Mouse (Mus musculus): ENCODE results near the gene Gm49403. TPM values are rescaled to one million over a fixed set of nuclear protein-coding genes. Genes with fewer than 3 reads are reported as not detected.

Gm49403 gene
- total RNA-seq, 1 experiment, result not detected

- TF ChIP-seq MAFK (IDR thresholded peaks at IDR 0.05; ENCODE audit: insufficient read depth, low read depth, low read length), result no peak
- TF ChIP-seq ZC3H11A (IDR thresholded peaks at IDR 0.05; ENCODE audit: borderline replicate concordance, low read depth, low read length), result no peak
- DNase-seq (ENCODE audit: low read depth, low spot score), result no peak
- Histone ChIP-seq H3K9ac (ENCODE audit: insufficient read depth, low read depth, low read length, poor library complexity, severe bottlenecking) (no peak overlapping the region), H3K4me3 (ENCODE audit: insufficient read depth in 1 of 2, low read depth in 1 of 2, low read length in 2 of 2, poor library complexity in 1 of 2, severe bottlenecking in 1 of 2) (peak overlapping the region; percentile 29 to 40; a peak in 2 of 4 replicates), H3K36me3 (ENCODE audit: control insufficient read depth, insufficient read depth, low read length, poor library complexity, severe bottlenecking) (0 out of 2 replicates have a peak, but pooled peaks cover 3% of the 10 kb centered on the region), H3K9me3 (ENCODE audit: control insufficient read depth, insufficient read depth, low read depth, low read length) (no peaks in the 10 kb centered on the region), H3K4me1 (ENCODE audit: control insufficient read depth in 2 of 2, insufficient read depth in 2 of 2, low read length in 2 of 2, poor library complexity in 1 of 2) (peaks cover 5 to 16% of the 10 kb centered on the region in 2 experiments; a peak in 2 of 4 replicates), H3K27ac (ENCODE audit: insufficient read depth, low read depth, low read length, poor library complexity, severe bottlenecking) (no peak overlapping the region)
- in situ Hi-C loops (cut with MboI; ENCODE audit: low sequenced_read_pairs in 2 of 2, unreplicated experiment in 2 of 2), result loop anchor here (10.0 to 25.0 kb wide), 2 partner anchors 235 to 242 kb away; partner anchors contain the start of gene Scgb1a1 (in 1 of the 2)
Measured at GRCm38 (mm10) chr19:8852236-8852928, 31.3 kb upstream of the Gm49403 start.

- TF ChIP-seq HCFC1 (IDR thresholded peaks at IDR 0.05; ENCODE audit: borderline replicate concordance, insufficient read depth, low read length), result no peak
- TF ChIP-seq CHD2 (IDR thresholded peaks at IDR 0.05; ENCODE audit: low read depth, low read length), result no peak
- TF ChIP-seq MAFK (IDR thresholded peaks at IDR 0.05; ENCODE audit: insufficient read depth, low read depth, low read length), result no peak
- TF ChIP-seq ZC3H11A (IDR thresholded peaks at IDR 0.05; ENCODE audit: borderline replicate concordance, low read depth, low read length), result no peak
- no peak for TF ChIP-seq ZNF384 (IDR thresholded peaks at IDR 0.05; ENCODE audit: low read depth, low read length)
- Histone ChIP-seq H3K36me3 (ENCODE audit: control insufficient read depth, insufficient read depth, low read length, poor library complexity, severe bottlenecking) (no peaks in the 10 kb centered on the region), H3K9ac (ENCODE audit: insufficient read depth, low read depth, low read length, poor library complexity, severe bottlenecking) (no peak overlapping the region), H3K9me3 (ENCODE audit: control insufficient read depth, insufficient read depth, low read depth, low read length) (no peaks in the 10 kb centered on the region), H3K4me3 (ENCODE audit: insufficient read depth in 1 of 2, low read depth in 1 of 2, low read length in 2 of 2, poor library complexity in 1 of 2, severe bottlenecking in 1 of 2) (no peak overlapping the region), H3K27ac (ENCODE audit: insufficient read depth, low read depth, low read length, poor library complexity, severe bottlenecking) (no peak overlapping the region), H3K4me1 (ENCODE audit: control insufficient read depth in 2 of 2, insufficient read depth in 2 of 2, low read length in 2 of 2, poor library complexity in 1 of 2) (peaks cover 5 to 9% of the 10 kb centered on the region in 2 experiments; a peak in 2 of 4 replicates)
- DNase-seq (ENCODE audit: low read depth, low spot score), result no peak
- in situ Hi-C loops (cut with MboI; ENCODE audit: low sequenced_read_pairs in 2 of 2, unreplicated experiment in 2 of 2), result loop anchor here (10.0 to 25.0 kb wide), 2 partner anchors 234 to 242 kb away; partner anchors contain the start of gene Scgb1a1 (in 1 of the 2)
Measured at GRCm38 (mm10) chr19:8853117-8853516, 30.6 kb upstream of the Gm49403 start.

GRCm38 (mm10) chr19:8857689-8858088 is 26.0 kb upstream of the Gm49403 start:
- TF ChIP-seq MAFK (IDR thresholded peaks at IDR 0.05; ENCODE audit: insufficient read depth, low read depth, low read length), result peak; percentile 97
- no peak for TF ChIP-seq HCFC1 (IDR thresholded peaks at IDR 0.05; ENCODE audit: borderline replicate concordance, insufficient read depth, low read length)
- peak; percentile 71 for TF ChIP-seq ZC3H11A (IDR thresholded peaks at IDR 0.05; ENCODE audit: borderline replicate concordance, low read depth, low read length)
- in situ Hi-C loops (cut with MboI; ENCODE audit: low sequenced_read_pairs in 2 of 2, unreplicated experiment in 2 of 2), result loop anchor here (10.0 to 25.0 kb wide), 2 partner anchors 230 to 237 kb away; partner anchors contain the start of gene Scgb1a1 (in 1 of the 2)
- DNase-seq (ENCODE audit: low read depth, low spot score), result no peak
- Histone ChIP-seq H3K36me3 (ENCODE audit: control insufficient read depth, insufficient read depth, low read length, poor library complexity, severe bottlenecking) (no peaks in the 10 kb centered on the region), H3K9me3 (ENCODE audit: control insufficient read depth, insufficient read depth, low read depth, low read length) (no peaks in the 10 kb centered on the region), H3K9ac (ENCODE audit: insufficient read depth, low read depth, low read length, poor library complexity, severe bottlenecking) (no peak overlapping the region), H3K4me3 (ENCODE audit: insufficient read depth in 1 of 2, low read depth in 1 of 2, low read length in 2 of 2, poor library complexity in 1 of 2, severe bottlenecking in 1 of 2) (no peak overlapping the region), H3K27ac (ENCODE audit: insufficient read depth, low read depth, low read length, poor library complexity, severe bottlenecking) (no peak overlapping the region), H3K4me1 (ENCODE audit: control insufficient read depth in 2 of 2, insufficient read depth in 2 of 2, low read length in 2 of 2, poor library complexity in 1 of 2) (no peaks in the 10 kb centered on the region)

GRCm38 (mm10) chr19:8859018-8859417 is 24.7 kb upstream of the Gm49403 start:
- in situ Hi-C loops (cut with MboI; ENCODE audit: low sequenced_read_pairs in 2 of 2, unreplicated experiment in 2 of 2), result loop anchor here (10.0 to 25.0 kb wide), 2 partner anchors 228 to 236 kb away; partner anchors contain the start of gene Scgb1a1 (in 1 of the 2)
- no peak for DNase-seq (ENCODE audit: low read depth, low spot score)
- Histone ChIP-seq H3K4me3 (ENCODE audit: insufficient read depth in 1 of 2, low read depth in 1 of 2, low read length in 2 of 2, poor library complexity in 1 of 2, severe bottlenecking in 1 of 2) (no peak overlapping the region), H3K36me3 (ENCODE audit: control insufficient read depth, insufficient read depth, low read length, poor library complexity, severe bottlenecking) (no peaks in the 10 kb centered on the region), H3K9ac (ENCODE audit: insufficient read depth, low read depth, low read length, poor library complexity, severe bottlenecking) (no peak overlapping the region), H3K4me1 (ENCODE audit: control insufficient read depth in 2 of 2, insufficient read depth in 2 of 2, low read length in 2 of 2, poor library complexity in 1 of 2) (no peaks in the 10 kb centered on the region), H3K27ac (ENCODE audit: insufficient read depth, low read depth, low read length, poor library complexity, severe bottlenecking) (no peak overlapping the region), H3K9me3 (ENCODE audit: control insufficient read depth, insufficient read depth, low read depth, low read length) (no peaks in the 10 kb centered on the region)
- TF ChIP-seq MAFK (IDR thresholded peaks at IDR 0.05; ENCODE audit: insufficient read depth, low read depth, low read length) (no peak), ZNF384 (IDR thresholded peaks at IDR 0.05; ENCODE audit: low read depth, low read length) (no peak), HCFC1 (IDR thresholded peaks at IDR 0.05; ENCODE audit: borderline replicate concordance, insufficient read depth, low read length) (no peak), ZC3H11A (IDR thresholded peaks at IDR 0.05; ENCODE audit: borderline replicate concordance, low read depth, low read length) (no peak), CHD2 (IDR thresholded peaks at IDR 0.05; ENCODE audit: low read depth, low read length) (no peak)

Data from ES-E14 (cell line).